Mouse (Mus musculus): ENCODE results near the gene Tapbp.

The Tapbp gene

DNA sequence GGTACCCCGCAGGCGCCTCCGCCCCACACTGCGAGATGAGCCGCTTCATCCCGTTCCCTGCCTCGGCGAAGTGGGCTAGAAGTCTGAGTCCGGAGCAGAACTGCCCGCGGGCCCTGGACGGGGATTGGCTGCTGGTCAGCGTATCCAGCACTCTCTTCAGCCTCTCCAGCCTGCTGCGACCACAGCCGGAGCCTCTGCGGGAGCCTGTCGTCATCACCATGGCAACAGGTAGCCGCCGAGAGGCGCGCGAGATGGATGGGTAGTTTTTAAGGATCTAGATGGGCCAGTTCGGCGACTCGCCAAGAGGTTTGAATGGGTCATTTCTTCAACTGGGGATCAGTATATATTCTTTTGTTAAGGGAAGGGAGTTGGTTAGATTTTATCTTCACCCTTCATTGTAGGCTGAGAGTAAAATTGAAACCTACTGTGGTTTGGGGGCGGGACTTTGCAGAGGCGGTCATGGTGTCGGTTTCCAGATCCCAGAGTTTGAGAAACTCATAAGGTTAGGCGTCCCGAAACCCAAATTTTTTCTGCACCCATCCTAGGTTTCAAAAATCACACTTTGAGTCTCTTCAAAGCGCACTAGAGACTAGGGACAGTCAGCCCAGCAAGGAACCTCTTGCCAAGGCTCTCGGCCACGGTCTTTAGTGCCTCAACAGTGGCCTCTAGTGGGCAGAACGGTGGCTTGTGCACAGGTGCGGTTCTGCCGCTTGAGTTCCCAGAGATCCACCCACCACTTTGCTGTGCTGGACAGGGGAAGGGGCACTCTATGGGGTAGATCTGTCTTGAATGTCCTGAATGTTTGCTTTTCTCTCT is 4.8 kb downstream of the Tapbp start:
- peak; percentile 73 to 87 for DNase-seq (ENCODE audit: low spot score in 2 of 2)

GRCm38 (mm10) chr17:33921361-33921760 is 5.7 kb downstream of the Tapbp start:
- DNase-seq (ENCODE audit: low spot score in 2 of 2): no peak

DNA sequence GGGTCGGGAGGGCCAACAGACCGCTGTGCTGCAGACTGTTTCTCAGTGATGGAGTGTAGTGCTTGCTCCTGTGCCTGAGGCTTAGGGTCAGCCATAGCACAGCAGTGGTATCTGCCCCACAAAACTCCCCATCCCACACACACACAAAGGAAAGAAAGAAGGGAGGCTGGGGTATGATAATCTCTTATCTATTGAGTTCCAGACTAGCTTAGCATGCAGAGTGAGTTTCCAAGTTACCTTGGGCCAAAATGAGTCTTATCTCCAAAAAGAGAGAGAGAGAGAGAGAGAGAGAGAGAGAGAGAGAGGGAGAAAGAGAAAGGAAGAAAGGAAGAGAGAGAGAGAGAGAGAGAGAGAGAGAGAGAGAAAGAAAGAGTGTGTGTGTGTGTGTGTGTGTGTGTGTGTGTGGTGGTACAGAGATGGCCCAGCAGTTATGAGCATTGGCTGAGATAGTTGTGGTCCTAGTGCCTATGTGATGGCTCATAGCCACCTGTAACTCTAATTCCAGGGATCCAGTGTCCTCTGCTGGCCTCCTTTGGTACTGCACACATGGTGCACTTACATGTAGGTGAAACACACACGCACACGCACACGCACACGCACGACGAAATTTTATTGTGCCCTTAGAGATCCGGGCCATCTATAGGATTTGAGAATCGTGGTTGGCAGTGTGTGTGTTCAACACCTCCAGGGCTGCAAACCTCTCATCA is 9.0 kb downstream of the Tapbp start:
- peak in 1 of 2 experiments; percentile 53 for DNase-seq (ENCODE audit: low spot score in 2 of 2)

DNA sequence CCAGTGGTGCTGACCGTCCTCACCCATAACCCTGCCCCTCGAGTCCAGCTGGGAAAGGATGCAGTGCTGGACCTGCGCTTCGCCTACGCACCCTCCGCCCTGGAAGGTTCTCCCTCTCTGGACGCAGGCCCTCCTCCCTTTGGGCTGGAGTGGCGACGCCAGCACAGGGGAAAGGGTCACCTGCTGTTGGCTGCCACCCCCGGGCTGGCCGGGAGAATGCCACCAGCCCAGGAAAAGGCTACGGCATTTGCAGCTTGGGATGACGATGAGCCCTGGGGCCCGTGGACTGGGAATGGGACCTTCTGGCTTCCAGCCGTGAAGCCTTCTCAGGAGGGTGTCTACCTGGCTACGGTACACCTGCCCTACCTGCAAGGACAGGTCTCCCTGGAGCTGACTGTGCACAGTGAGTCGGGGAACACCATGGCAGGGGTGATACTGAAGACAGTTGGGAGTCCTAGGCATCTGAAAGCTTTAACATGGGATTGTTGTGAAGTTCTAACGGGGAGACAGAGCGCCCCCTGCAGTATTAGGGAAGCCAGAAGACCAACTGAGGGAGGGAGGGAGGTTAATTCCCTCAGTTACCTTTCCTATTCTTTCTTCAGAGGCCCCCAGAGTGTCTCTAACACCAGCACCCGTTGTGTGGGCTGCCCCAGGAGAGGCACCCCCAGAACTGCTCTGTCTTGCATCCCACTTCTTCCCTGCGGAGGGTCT is 9.9 kb downstream of the Tapbp start:
- no peak for DNase-seq (ENCODE audit: low spot score in 2 of 2)

- DNase-seq (ENCODE audit: low spot score in 2 of 2): no peak
Observed at GRCm38 (mm10) chr17:33926207-33926932, 10.7 kb downstream of the Tapbp start.

DNA sequence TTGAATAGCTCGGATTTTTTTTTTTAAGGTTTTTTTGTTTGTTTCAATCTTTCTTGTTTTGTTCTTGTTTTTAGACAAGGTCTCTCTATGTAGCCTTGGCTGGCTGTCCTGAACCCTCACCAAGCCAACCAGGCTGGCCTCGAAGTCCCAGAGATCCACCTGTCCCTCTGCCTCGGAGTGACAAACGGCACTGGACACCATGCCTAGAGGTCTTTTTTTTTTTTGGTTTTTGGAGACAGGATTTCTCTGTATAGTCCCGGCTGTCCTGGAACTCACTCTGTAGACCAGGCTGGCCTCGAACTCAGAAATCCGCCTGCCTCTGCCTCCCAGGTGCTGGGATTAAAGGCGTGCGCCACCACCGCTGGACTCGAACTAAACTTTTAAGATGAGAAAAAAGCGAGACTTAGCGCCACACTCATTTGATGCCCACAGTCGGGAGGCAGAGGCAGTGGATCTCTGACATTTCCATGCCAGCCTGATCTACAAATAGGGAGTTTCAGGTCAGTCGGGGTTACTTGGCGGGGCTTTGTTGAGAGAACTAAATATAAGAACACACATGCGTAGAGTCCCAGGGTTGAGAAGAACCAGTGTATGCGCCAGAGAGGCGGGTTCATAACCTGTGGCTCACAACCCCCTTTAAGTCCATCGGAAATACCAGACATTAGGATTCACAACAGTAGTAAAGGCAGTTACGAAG is 12.7 kb downstream of the Tapbp start:
- DNase-seq (ENCODE audit: low spot score in 2 of 2): no peak

GRCm38 (mm10) chr17:33929371-33930279 is 13.9 kb downstream of the Tapbp start, which contains the start of gene Rgl2:
Gene Rgl2 (plus strand): TSS chr17:33929543.
- DNase-seq (ENCODE audit: low spot score in 2 of 2): peak; percentile 94 to 97

GRCm38 (mm10) chr17:33930280-33931158 is 14.8 kb downstream of the Tapbp start:
- peak; percentile 67 to 72 for DNase-seq (ENCODE audit: low spot score in 2 of 2)

DNA sequence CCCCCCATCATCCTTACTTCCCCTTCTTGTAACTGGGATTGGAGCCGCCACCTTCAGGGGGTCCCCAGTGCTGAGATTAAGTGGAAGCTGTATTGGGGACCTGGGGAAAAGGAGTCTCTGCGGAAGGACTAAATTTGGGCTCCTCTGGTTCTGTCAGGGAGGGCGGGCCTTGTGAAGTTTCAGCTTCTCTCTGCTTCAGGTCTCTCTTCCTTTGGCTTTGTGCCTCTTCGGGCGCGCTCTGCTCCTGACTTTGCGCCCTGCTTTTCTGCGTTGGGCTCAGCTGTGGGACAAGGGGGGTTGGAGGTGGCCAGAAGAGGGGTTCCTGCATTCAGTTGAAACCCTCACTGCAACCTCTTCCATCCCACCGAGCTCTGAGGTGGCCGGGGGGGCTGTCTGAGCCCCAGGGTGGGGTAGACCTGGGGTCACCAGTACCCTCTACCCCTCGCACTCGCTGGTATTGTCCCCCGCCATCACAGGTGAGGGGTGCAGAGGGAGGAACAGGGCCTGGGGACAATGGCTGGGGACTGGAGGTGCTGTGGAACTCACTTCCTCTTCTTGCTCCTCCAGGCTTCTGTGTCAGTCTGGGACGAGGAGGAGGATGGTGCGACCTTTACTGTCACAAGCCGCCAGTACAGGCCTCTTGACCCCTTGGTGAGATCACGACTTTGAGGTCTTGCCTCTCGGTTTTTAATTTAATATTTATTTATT is 15.6 kb downstream of the Tapbp start:
- no peak for DNase-seq (ENCODE audit: low spot score in 2 of 2)

GRCm38 (mm10) chr17:33931947-33932346 is 16.2 kb downstream of the Tapbp start:
- DNase-seq (ENCODE audit: low spot score in 2 of 2): no peak

DNA sequence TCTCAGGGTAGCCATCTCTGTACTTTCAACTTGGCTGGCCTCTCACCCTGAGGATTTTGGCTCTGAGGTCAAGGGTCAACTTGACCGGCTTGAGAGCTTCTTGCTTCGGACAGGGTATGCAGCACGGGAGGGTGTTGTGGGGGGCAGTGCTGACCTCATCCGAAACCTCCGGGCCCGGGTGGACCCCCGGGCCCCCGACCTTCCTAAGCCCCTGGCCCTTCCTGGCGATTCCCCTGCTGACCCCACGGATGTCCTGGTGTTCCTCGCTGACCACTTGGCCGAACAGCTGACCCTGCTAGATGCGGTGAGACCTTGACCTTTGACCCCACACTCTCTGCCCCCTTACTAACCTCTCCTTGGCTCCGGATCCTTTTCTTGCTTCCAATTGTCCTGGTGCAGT is 16.7 kb downstream of the Tapbp start:
- DNase-seq (ENCODE audit: low spot score in 2 of 2): no peak

DNA sequence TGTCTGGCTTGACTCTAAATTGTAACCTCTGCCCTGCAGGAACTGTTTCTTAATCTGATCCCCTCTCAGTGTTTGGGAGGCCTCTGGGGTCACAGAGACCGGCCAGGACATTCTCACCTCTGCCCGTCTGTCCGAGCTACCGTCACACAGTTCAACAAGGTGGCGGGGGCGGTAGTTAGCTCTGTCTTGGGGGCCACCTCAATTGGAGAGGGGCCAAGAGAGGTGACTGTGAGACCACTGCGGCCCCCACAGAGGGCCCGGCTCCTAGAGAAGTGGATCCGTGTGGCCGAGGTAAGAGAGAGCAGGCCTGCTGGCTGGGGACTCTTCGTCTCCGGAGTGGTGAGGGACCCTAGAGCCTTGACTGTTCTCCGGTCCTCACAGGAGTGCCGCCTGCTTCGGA is 17.3 kb downstream of the Tapbp start:
- DNase-seq (ENCODE audit: low spot score in 2 of 2): no peak

DNA sequence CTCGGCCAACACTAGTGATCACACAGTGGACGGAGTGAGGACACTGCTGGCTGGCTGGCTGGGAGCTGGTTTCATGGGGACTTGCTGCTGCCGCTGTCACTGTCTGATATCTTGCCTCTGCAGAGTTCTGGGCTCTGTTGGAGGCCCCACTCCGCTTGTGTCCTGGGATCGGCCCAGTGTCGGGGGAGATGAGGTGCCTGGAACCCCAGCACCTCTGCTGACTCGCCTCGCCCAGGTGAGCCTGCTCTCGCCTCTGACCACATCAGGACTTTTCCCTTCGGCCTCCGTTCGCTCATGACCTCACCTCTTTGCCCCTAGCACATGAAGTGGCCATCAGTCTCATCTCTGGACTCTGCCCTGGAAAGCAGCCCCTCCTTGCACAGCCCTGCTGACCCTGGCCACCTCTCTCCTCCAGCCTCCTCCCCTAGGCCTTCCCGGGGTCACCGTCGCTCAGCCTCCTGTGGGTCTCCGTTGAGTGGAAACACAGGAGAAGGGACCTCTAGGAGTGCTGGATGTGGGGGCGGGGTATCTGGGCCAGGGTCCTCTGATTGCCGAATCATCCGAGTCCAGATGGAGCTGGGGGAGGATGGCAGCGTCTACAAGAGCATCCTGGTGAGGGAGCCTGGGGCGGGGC is 19.8 kb downstream of the Tapbp start:
- no peak for DNase-seq (ENCODE audit: low spot score in 2 of 2)

DNA sequence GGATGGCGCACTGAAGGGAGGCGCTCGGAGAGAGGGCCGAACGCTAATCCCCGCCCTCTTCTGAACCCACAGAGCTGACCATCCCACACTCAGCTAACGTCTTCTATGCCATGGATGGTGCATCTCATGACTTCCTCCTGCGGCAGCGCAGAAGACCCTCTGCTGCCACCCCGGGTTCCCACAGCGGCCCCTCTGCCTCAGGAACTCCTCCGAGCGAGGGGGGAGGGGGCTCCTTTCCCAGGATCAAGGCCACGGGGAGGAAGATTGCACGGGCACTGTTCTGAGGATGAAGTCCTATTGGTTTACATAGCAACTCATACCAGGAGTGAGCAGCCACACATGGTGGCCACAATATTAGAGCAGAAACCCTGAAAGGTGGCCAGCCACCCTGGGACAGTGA is 21.3 kb downstream of the Tapbp start:
- DNase-seq (ENCODE audit: low spot score in 2 of 2): no peak

GRCm38 (mm10) chr17:33938783-33939182 is 23.1 kb downstream of the Tapbp start:
- no peak for DNase-seq (ENCODE audit: low spot score in 2 of 2)

- DNase-seq (ENCODE audit: low spot score in 2 of 2): peak; percentile 74 to 85
Observed at GRCm38 (mm10) chr17:33940206-33940805, 24.6 kb downstream of the Tapbp start, which contains the start of the genes Pfdn6 and Wdr46. Gene Pfdn6 (minus strand): TSS chr17:33940343. Gene Wdr46 (plus strand): TSS chr17:33940660.

- DNase-seq (ENCODE audit: low spot score in 2 of 2): no peak
Observed at GRCm38 (mm10) chr17:33940981-33941380, 25.3 kb downstream of the Tapbp start.
